Mouse (Mus musculus) thymus, adult 2 months (tissue): Measurements from ENCODE around the gene Wwtr1.

Experiments used
- CTCF ChIP-seq: fragments of 200-500 bp; IDR thresholded peaks from 2 replicates; pipeline ENCODE4 v1.5.1; 2012; ENCODE audit warnings: mild to moderate bottlenecking, control low read depth, low read length, moderate library complexity, borderline replicate concordance; ENCODE audit not compliant: control insufficient read depth, poor library complexity, insufficient read depth; ENCODE audit errors: extremely low read depth
- POLR2A ChIP-seq: fragments of 200-500 bp; IDR thresholded peaks from 2 replicates; pipeline ENCODE4 v1.6.1; 2012; ENCODE audit warnings: mild to moderate bottlenecking, low read length, control low read depth, moderate library complexity; ENCODE audit not compliant: control insufficient read depth, poor library complexity, insufficient read depth; ENCODE audit errors: extremely low read depth

DNA sequence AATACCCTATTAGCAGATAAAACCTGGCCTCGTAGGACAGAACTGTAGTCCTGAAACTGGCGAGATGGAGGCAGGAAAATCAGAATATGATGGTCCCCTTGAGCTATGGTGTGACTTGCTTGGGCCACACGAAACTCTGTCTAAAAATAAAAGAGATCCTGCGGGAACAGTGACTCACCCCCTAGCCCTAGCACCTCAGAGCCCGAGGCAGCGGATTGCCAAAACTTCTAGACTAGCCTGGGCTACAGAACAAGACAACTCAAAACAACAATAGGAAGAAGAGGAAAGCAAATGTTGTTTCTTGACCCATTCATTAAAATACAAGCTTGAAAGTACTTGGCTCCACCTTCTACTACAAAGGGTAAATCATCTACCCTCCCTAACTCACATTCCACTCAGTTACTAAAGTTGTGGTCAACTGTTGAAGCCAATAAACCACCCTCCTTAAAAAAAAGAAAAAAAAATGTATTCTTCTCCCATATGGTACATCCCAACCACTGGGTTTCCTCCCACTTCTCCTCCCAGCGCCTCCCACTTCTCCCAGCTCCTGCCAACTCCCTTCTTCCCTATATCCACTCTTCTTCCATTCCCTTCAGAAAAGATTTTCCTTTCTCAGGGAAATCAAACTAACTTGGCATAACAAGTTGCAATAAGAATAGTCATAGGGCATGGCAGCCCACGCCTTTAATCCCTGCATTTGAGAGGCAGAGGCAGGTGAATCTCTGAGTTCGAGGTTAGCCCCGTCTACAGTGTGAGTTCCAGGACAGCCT lies 4.9 kb upstream of the Wwtr1 start:
- no peak for TF ChIP-seq CTCF
- no peak for TF ChIP-seq POLR2A
